Mouse (Mus musculus) heart, adult 2 months (tissue): ENCODE data around the gene Uckl1. TPM values are rescaled to one million over a fixed set of nuclear protein-coding genes. Genes with fewer than 3 reads are reported as not detected.
A peak's percentile ranks its signal among the peaks of the same experiment; 100 is the strongest.

ENCODE experiments used
- DNase-seq, 2 experiments: peaks; one replicate each; pipeline ENCODE4 v3.0.0; 2021
- H3K27ac ChIP-seq: fragments of 200-600 bp; 2 replicates; pipeline ENCODE4 v1.8.1; 2022
- H3K27me3 ChIP-seq: fragments of 200-500 bp; 2 replicates; pipeline ENCODE4 v1.6.1; 2012; ENCODE audit warnings: mild to moderate bottlenecking, low read length, inconsistent platforms, mixed read lengths; ENCODE audit not compliant: control insufficient read depth, insufficient read depth
- H3K36me3 ChIP-seq: fragments of 200-500 bp; 2 replicates; pipeline ENCODE4 v1.6.1; 2012; ENCODE audit warnings: low read length, inconsistent platforms; ENCODE audit not compliant: control insufficient read depth, insufficient read depth
- H3K4me1 ChIP-seq: fragments of 200-500 bp; 2 replicates; pipeline ENCODE4 v1.6.1; 2011; ENCODE audit warnings: low read length; ENCODE audit not compliant: control insufficient read depth, insufficient read depth
- H3K4me3 ChIP-seq: fragments of 200-600 bp; 2 replicates; pipeline ENCODE4 v1.8.1; 2022
- H3K79me2 ChIP-seq: fragments of 200-500 bp; replicated peaks from 2 replicates; pipeline ENCODE4 v1.6.1; 2012; ENCODE audit warnings: mild to moderate bottlenecking, inconsistent platforms, low read length, moderate library complexity, mixed read lengths; ENCODE audit not compliant: control insufficient read depth, insufficient read depth
- H3K9ac ChIP-seq: fragments of 200-500 bp; 2 replicates; pipeline ENCODE4 v1.6.1; 2012; ENCODE audit warnings: low read depth, mild to moderate bottlenecking, control low read depth, inconsistent platforms, low read length, mixed read lengths
- CTCF ChIP-seq: fragments of 200-600 bp; IDR thresholded peaks from 2 replicates; pipeline ENCODE4 v1.8.1; 2022; ENCODE audit warnings: antibody characterized with exemption, mild to moderate bottlenecking, moderate library complexity
- EP300 ChIP-seq: fragments of 200-500 bp; IDR thresholded peaks from 2 replicates; pipeline ENCODE4 v1.6.1; 2011; ENCODE audit warnings: low read depth, low read length, control low read depth; ENCODE audit not compliant: insufficient read depth
- POLR2A ChIP-seq: fragments of 200-500 bp; IDR thresholded peaks from 2 replicates; pipeline ENCODE4 v1.6.1; 2011; ENCODE audit warnings: mild to moderate bottlenecking, low read depth, low read length, control low read depth; ENCODE audit not compliant: insufficient read depth
- WGBS: fragments of 180-500 bp; shearing (Covaris S2); methylation state at CpG from one replicate; pipeline ENCODE4 v1.1.7; 2018; 5-methylcytosine and 5-hydroxymethylcytosine counted together
- intact Hi-C: fragments of 180-260 bp; cut with DNase I; formaldehyde crosslinking; loops from one replicate; pipeline ENCODE4 v1.15.1; 2025
- polyA plus RNA-seq: library from polyadenylated mRNA; depleted of rRNA; stranded (reverse); fragments of >200 nt; gene quantifications from 2 replicates; pipeline ENCODE4 v1.2.3, GENCODE M21; 2012
- total RNA-seq, 2 experiments: library from RNA; stranded (reverse); gene quantifications; 2 replicates each; pipeline ENCODE4 v1.2.3; 2021

Uckl1 gene
- total and polyA plus RNA-seq, 3 experiments, result 31.3 to 115 (median 32.5) TPM

DNA sequence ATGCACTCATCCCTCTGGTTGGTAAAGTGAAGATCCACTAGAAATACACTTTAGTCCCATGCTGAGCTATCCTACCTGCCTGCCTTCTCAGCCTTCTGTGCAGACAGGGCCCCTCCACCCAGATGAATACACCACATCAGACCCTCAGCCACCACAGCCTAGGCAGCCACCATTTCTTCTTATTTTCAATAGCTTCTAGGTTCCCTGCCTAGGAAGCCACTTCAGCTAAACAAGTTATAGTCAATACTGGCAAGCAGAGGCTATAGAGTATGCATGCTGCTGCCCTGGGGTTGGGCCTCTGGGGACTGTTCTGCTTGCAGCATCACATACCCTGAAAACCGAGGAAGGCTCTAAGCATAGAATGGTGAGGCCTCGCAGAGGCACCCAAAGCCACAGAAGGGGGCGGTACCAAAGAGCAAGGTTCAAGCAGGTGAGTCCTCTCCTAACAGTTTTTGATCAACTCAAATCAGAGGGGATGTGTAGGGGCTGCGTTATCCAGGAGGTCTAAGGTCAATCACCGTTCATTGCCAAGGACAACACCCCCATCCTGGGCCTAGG is 6.9 kb upstream of the Uckl1 start, which contains the start of gene Prpf6:
TSS of gene Prpf6 (plus strand) at position 341 of the 558 bp plus-strand sequence.
- no peak for TF ChIP-seq EP300
- no peak for TF ChIP-seq POLR2A
- no peak for TF ChIP-seq CTCF
- 20% methylated on average over 5 of the region's 5 CpGs for WGBS
- Histone ChIP-seq H3K36me3 (no peaks in the 10 kb centered on the region), H3K9ac (peak within 1 kb of the TSS; percentile 96), H3K79me2 (no peaks in the 10 kb centered on the region; the same call in 1 of the 2 replicates), H3K4me1 (0 out of 2 replicates have a peak, but pooled peaks cover 6% of the 10 kb centered on the region), H3K4me3 (peak within 1 kb of the TSS; percentile 95), H3K27me3 (no peaks in the 10 kb centered on the region), H3K27ac (peak within 1 kb of the TSS; percentile 87)
- DNase-seq, result peak in 1 of 2 experiments; percentile 18
- intact Hi-C loops, result loop anchor here (10.0 kb wide), 1 partner anchor 437 kb away; the partner anchor contains the start of gene Eef1a2

DNA sequence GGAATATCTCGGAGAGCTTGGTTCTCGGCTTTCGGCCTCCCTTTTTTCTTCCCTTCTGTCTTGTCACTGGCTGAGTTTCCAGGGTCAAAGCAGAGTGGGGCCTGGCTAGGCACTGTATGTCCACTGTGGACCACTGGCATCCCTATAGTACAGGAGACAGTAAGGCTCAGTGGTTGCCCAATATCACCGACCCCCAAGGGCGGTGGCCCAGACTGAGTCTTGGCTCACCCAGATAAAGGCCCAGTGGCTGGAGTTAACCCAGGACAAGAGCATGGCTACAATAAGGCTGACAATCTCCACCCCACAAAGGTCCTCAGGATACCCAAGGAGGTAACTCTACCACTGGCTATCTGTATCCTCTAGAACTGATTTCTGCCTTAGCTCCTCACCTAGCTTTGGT is 5.8 kb upstream of the Uckl1 start:
- TF ChIP-seq EP300, result no peak
- TF ChIP-seq CTCF, result no peak
- no peak for TF ChIP-seq POLR2A
- H3K79me2 ChIP-seq, result no peaks in the 10 kb centered on the region; the same call in 1 of the 2 replicates
- intact Hi-C loops, result loop anchor here (10.0 kb wide), 1 partner anchor 436 kb away; the partner anchor contains the start of gene Eef1a2
- H3K36me3 ChIP-seq, result no peaks in the 10 kb centered on the region
- H3K27me3 ChIP-seq, result no peaks in the 10 kb centered on the region
- DNase-seq, result no peak
- H3K4me1 ChIP-seq, result 0 out of 2 replicates have a peak, but pooled peaks cover 6% of the 10 kb centered on the region
- no peak overlapping the region for H3K27ac ChIP-seq
- no peak overlapping the region for H3K9ac ChIP-seq
- WGBS, result 92% methylated on average over 5 of the region's 5 CpGs
- H3K4me3 ChIP-seq, result no peak overlapping the region

DNA sequence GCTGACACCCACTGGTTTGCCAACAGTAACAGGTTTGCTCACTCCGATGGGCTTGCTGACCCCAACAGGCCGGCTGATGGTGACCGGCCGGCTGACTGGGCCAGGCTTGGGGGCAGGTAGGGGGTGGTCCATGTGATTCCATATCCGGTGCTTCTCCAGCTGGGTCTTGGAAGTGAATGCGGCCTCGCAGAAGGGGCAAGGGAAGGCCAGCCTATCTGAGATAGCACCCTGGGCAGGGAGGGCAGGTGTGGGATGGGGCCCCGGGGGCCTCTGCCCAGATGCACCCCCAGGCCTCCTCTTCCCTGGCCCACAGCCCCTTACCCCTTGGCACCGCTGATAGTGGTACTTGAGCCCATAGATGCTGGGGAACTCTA is 5.0 kb upstream of the Uckl1 start:
- no peaks in the 10 kb centered on the region for H3K36me3 ChIP-seq

DNA sequence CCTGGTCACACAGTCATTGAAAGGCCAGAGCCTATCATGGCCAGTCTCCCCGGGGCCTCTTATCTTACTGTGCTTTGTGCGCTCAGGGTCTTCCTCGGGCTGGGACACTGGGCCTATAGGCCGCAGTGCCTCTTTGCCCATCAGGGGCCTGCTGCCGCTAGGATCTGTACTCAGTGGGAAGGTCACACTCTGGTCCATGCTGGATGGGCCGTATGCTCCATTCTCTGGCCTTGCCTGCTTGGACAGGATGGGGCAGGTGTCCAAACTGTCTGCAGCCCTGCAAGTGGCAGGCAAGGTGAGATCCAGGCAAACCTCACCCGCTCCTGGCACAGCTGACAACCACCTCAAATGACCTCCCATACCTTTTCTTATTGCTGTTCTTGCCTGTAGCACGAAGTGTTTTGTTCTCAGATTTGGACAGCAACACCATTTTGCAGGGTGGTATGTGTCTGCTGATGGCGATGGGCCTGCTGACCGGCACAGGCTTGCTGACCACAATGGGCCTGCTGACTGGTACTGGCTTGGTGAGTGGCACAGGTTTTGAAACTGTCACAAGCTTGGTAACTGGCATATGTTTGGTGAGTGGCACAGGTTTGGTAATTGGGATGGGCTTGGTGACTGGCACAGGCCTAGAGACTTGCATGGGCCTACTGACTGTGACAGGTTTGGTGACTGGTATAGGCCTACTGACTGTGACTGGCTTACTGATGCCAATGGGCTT is 4.5 kb upstream of the Uckl1 start:
- intact Hi-C loops, result loop anchor here (10.0 kb wide), 1 partner anchor 404 kb away; the partner anchor contains the start of gene Ppdpf
- DNase-seq, result peak in 1 of 2 experiments; percentile 14
- Histone ChIP-seq H3K36me3 (no peaks in the 10 kb centered on the region), H3K4me3 (no peak overlapping the region), H3K27me3 (no peaks in the 10 kb centered on the region), H3K27ac (no peak overlapping the region), H3K4me1 (0 out of 2 replicates have a peak, but pooled peaks cover 6% of the 10 kb centered on the region), H3K9ac (no peak overlapping the region), H3K79me2 (no peaks in the 10 kb centered on the region; the same call in 1 of the 2 replicates)
- WGBS, result 77% methylated on average over 10 of the region's 10 CpGs
- TF ChIP-seq CTCF (no peak), EP300 (no peak), POLR2A (no peak)

More for the DNA sequence above, 5.0 kb upstream of the Uckl1 start:
- DNase-seq, result no peak
- no peaks in the 10 kb centered on the region; the same call in 1 of the 2 replicates for H3K79me2 ChIP-seq
- no peaks in the 10 kb centered on the region for H3K27me3 ChIP-seq
- intact Hi-C loops, result loop anchor here (10.0 kb wide), 2 partner anchors 405 to 435 kb away; partner anchors contain the start of genes Eef1a2 and Ppdpf
- H3K4me1 ChIP-seq, result 0 out of 2 replicates have a peak, but pooled peaks cover 6% of the 10 kb centered on the region
- no peak for TF ChIP-seq EP300
- no peak overlapping the region for H3K9ac ChIP-seq
- WGBS, result 96% methylated on average over 9 of the region's 9 CpGs
- no peak overlapping the region for H3K27ac ChIP-seq
- no peak overlapping the region for H3K4me3 ChIP-seq

DNA sequence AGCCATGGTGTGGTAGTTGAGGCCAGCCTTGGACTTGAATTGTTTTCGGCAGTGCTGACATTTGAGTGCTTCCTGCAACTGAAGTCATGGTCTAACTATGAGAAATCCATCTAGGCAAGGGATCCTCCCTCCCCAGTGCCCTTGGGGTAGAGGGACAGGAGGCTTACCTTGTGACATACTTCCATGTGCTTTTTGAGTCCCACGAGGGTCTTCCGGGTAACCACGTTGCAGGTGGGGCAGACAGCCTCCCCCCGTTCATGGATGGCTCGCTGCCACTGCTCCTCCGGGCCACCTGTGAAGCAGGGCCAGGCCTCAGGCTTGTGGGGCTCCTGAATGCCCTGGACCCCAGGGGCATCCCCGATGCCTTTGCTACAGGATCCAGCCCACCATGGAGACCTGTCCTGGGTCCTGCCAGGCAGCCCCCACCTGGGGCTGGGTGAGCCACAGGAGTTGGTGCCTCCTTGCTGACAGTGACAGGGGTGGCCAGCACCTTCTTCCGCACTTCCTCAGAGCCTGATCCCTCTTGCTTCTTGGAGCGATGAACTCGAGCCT is 3.6 kb upstream of the Uckl1 start:
- Histone ChIP-seq H3K4me3 (no peak overlapping the region), H3K4me1 (0 out of 2 replicates have a peak, but pooled peaks cover 6% of the 10 kb centered on the region), H3K36me3 (no peaks in the 10 kb centered on the region), H3K79me2 (no peaks in the 10 kb centered on the region; the same call in 1 of the 2 replicates), H3K27ac (no peak overlapping the region), H3K9ac (no peak overlapping the region), H3K27me3 (no peaks in the 10 kb centered on the region)
- intact Hi-C loops, result loop anchor here (10.0 kb wide), 1 partner anchor 404 kb away; the partner anchor contains the start of gene Ppdpf
- TF ChIP-seq CTCF (no peak), POLR2A (no peak), EP300 (no peak)
- peak in 1 of 2 experiments; percentile 4 for DNase-seq
- WGBS, result 84% methylated on average over 11 of the region's 11 CpGs
